Mouse (Mus musculus) lung, postnatal 0 days (tissue): ENCODE measurements at regions not wholly inside any gene's neighbourhood (a gene's known extent, or its start where the extent isn't known, plus 50 kb on each side); places are given as distances from the start of the nearest gene placed in this dataset.

Source experiments
- ATAC-seq: fragments of 200-750 bp; cut with Nextera tagmentation; 2 replicates; pipeline ENCODE4 v1.8.0; 2017; ENCODE audit warnings: moderate library complexity
- DNase-seq: peaks from one replicate; pipeline ENCODE4 v3.0.0-alpha.2; 2016; ENCODE audit warnings: low spot score
- H3K27ac ChIP-seq: fragments of 300-500 bp; sonication (generic); 2 replicates; pipeline ENCODE4 v1.5.1; 2014; ENCODE audit warnings: antibody characterized with exemption, mild to moderate bottlenecking, low read length, mixed read lengths
- H3K27me3 ChIP-seq: fragments of 300-500 bp; sonication (generic); replicated peaks from 2 replicates; pipeline ENCODE4 v1.6.1; 2014; ENCODE audit warnings: low read length, mixed read lengths; ENCODE audit not compliant: insufficient read depth
- H3K36me3 ChIP-seq: fragments of 300-500 bp; sonication (generic); 2 replicates; pipeline ENCODE4 v1.6.1; 2014; ENCODE audit warnings: low read length, mixed read lengths; ENCODE audit not compliant: insufficient read depth
- H3K4me1 ChIP-seq: fragments of 300-500 bp; sonication (generic); 2 replicates; pipeline ENCODE4 v1.6.1; 2014; ENCODE audit warnings: antibody characterized with exemption, low read depth, low read length, mixed read lengths; ENCODE audit not compliant: insufficient read depth
- H3K4me2 ChIP-seq: fragments of 300-500 bp; sonication (generic); replicated peaks from 2 replicates; pipeline ENCODE4 v1.6.1; 2014; ENCODE audit warnings: low read depth, mild to moderate bottlenecking, low read length, moderate library complexity, mixed read lengths
- H3K4me3 ChIP-seq: fragments of 300-500 bp; sonication (generic); 2 replicates; pipeline ENCODE4 v1.5.1; 2014; ENCODE audit warnings: low read depth, low read length
- H3K9ac ChIP-seq: fragments of 300-500 bp; sonication (generic); replicated peaks from 2 replicates; pipeline ENCODE4 v1.6.1; 2014; ENCODE audit warnings: low read depth, mild to moderate bottlenecking
- H3K9me3 ChIP-seq: fragments of 300-500 bp; sonication (generic); 2 replicates; pipeline ENCODE4 v1.6.1; 2016; ENCODE audit warnings: low read length, mixed read lengths
- CTCF ChIP-seq: IDR thresholded peaks from 2 replicates; pipeline ENCODE4 v1.5.1; 2016; ENCODE audit warnings: antibody characterized with exemption, mild to moderate bottlenecking
- EP300 ChIP-seq: IDR thresholded peaks from 2 replicates; pipeline ENCODE4 v1.6.1; 2016; ENCODE audit warnings: antibody characterized with exemption, mild to moderate bottlenecking, control low read depth
- WGBS: fragments of 180-500 bp; shearing (Covaris S2); extraction: QIAGEN DNeasy Blood & Tissue Kit; methylation state at CpG from one replicate; pipeline ENCODE4 v1.1.7; 2014; 5-methylcytosine and 5-hydroxymethylcytosine counted together

GRCm38 (mm10) chr10:126679224-126680120, 221.7 kb downstream of the Atp23 start:
- DNase-seq, result no peak
- H3K27ac ChIP-seq, result no peak overlapping the region
- WGBS, result 29% methylated on average over 25 of the region's 25 CpGs
- no peak overlapping the region for H3K4me3 ChIP-seq
- no peaks in the 10 kb centered on the region for H3K36me3 ChIP-seq
- no peak for ATAC-seq
- no peaks in the 10 kb centered on the region for H3K4me1 ChIP-seq
- H3K27me3 ChIP-seq, result no peaks in the 10 kb centered on the region
- H3K9ac ChIP-seq, result no peak overlapping the region
- H3K9me3 ChIP-seq, result no peaks in the 10 kb centered on the region
- no peak for TF ChIP-seq EP300
- peak; percentile 27 for TF ChIP-seq CTCF
- H3K4me2 ChIP-seq, result no peak overlapping the region

- Histone ChIP-seq H3K4me2 (no peak overlapping the region), H3K4me3 (no peak overlapping the region), H3K9ac (no peak overlapping the region), H3K9me3 (no peaks in the 10 kb centered on the region), H3K36me3 (no peaks in the 10 kb centered on the region), H3K27ac (no peak overlapping the region), H3K27me3 (no peaks in the 10 kb centered on the region), H3K4me1 (no peaks in the 10 kb centered on the region; the same call in 1 of the 2 replicates)
- DNase-seq (no peak), ATAC-seq (no peak)
- TF ChIP-seq EP300, result no peak
- no peak for TF ChIP-seq CTCF
- 38% methylated on average over 5 of the region's 5 CpGs for WGBS
Measured at GRCm38 (mm10) chr10:126673437-126673836, 227.7 kb downstream of the Atp23 start.

- Histone ChIP-seq H3K36me3 (no peaks in the 10 kb centered on the region), H3K4me1 (no peaks in the 10 kb centered on the region), H3K9ac (no peak overlapping the region), H3K9me3 (no peaks in the 10 kb centered on the region), H3K27me3 (no peaks in the 10 kb centered on the region), H3K27ac (no peak overlapping the region), H3K4me2 (no peak overlapping the region), H3K4me3 (no peak overlapping the region)
- ATAC-seq (no peak), DNase-seq (no peak)
- TF ChIP-seq EP300, result no peak
- no peak for TF ChIP-seq CTCF
- 87% methylated on average over 13 of the region's 13 CpGs for WGBS
Measured at GRCm38 (mm10) chr10:126664408-126665083, 236.6 kb downstream of the Atp23 start.

- H3K4me1 ChIP-seq, result no peaks in the 10 kb centered on the region
- no peaks in the 10 kb centered on the region for H3K36me3 ChIP-seq
- H3K27me3 ChIP-seq, result no peaks in the 10 kb centered on the region
- no peak overlapping the region for H3K27ac ChIP-seq
- ATAC-seq (no peak), DNase-seq (no peak)
- no peak overlapping the region for H3K4me2 ChIP-seq
- no peaks in the 10 kb centered on the region for H3K9me3 ChIP-seq
- H3K4me3 ChIP-seq, result no peak overlapping the region
- WGBS, result 78% methylated on average over 15 of the region's 15 CpGs
- TF ChIP-seq CTCF, result peak; percentile 37
- TF ChIP-seq EP300, result no peak
- no peak overlapping the region for H3K9ac ChIP-seq
Measured at GRCm38 (mm10) chr10:126663461-126664013, 237.6 kb downstream of the Atp23 start.

- H3K27me3 ChIP-seq, result no peaks in the 10 kb centered on the region
- DNase-seq (no peak), ATAC-seq (no peak)
- 88% methylated on average over 6 of the region's 6 CpGs for WGBS
- no peak overlapping the region for H3K4me2 ChIP-seq
- TF ChIP-seq CTCF, result no peak
- TF ChIP-seq EP300, result no peak
- no peak overlapping the region for H3K4me3 ChIP-seq
- no peaks in the 10 kb centered on the region for H3K9me3 ChIP-seq
- no peak overlapping the region for H3K9ac ChIP-seq
- no peak overlapping the region for H3K27ac ChIP-seq
- no peaks in the 10 kb centered on the region for H3K36me3 ChIP-seq
- no peaks in the 10 kb centered on the region for H3K4me1 ChIP-seq
Measured at GRCm38 (mm10) chr10:126662765-126663164, 238.4 kb downstream of the Atp23 start.

GRCm38 (mm10) chr10:126661095-126661615, 240.0 kb downstream of the Atp23 start:
- H3K9ac ChIP-seq, result no peak overlapping the region
- WGBS, result 51% methylated on average over 5 of the region's 5 CpGs
- no peaks in the 10 kb centered on the region for H3K36me3 ChIP-seq
- H3K27ac ChIP-seq, result no peak overlapping the region
- H3K9me3 ChIP-seq, result no peaks in the 10 kb centered on the region
- no peak overlapping the region for H3K4me2 ChIP-seq
- DNase-seq (no peak), ATAC-seq (no peak)
- TF ChIP-seq EP300, result no peak
- TF ChIP-seq CTCF, result no peak
- H3K4me1 ChIP-seq, result no peaks in the 10 kb centered on the region
- no peaks in the 10 kb centered on the region for H3K27me3 ChIP-seq
- H3K4me3 ChIP-seq, result no peak overlapping the region
